Mouse (Mus musculus) liver, embryonic 16.5 days (tissue): ENCODE data around the gene Adamtsl5. TPM values are rescaled to one million over a fixed set of nuclear protein-coding genes. Genes with fewer than 3 reads are reported as not detected.
A peak's percentile ranks its signal among the peaks of the same experiment; 100 is the strongest.

Source experiments
- ATAC-seq: fragments of 200-750 bp; cut with Nextera tagmentation; 2 replicates; pipeline ENCODE4 v1.8.0; 2017; ENCODE audit warnings: low read depth, mild to moderate bottlenecking, moderate number of reproducible peaks, moderate library complexity
- H3K27ac ChIP-seq: fragments of 300-500 bp; sonication (generic); 2 replicates; pipeline ENCODE4 v1.5.1; 2014; ENCODE audit warnings: mild to moderate bottlenecking, low read length
- H3K27me3 ChIP-seq: fragments of 300-500 bp; sonication (generic); 2 replicates; pipeline ENCODE4 v1.6.1; 2014; ENCODE audit warnings: low read depth, low read length, mixed read lengths; ENCODE audit not compliant: control insufficient read depth, insufficient read depth
- H3K36me3 ChIP-seq: fragments of 300-500 bp; sonication (generic); 2 replicates; pipeline ENCODE4 v1.6.1; 2014; ENCODE audit warnings: mild to moderate bottlenecking; ENCODE audit not compliant: control insufficient read depth, insufficient read depth
- H3K4me1 ChIP-seq: fragments of 300-500 bp; sonication (generic); 2 replicates; pipeline ENCODE4 v1.6.1; 2014; ENCODE audit warnings: low read depth, low read length, mixed read lengths; ENCODE audit not compliant: control insufficient read depth
- H3K4me2 ChIP-seq: fragments of 300-500 bp; sonication (generic); 2 replicates; pipeline ENCODE4 v1.6.1; 2014; ENCODE audit warnings: low read depth, low read length, mixed read lengths
- H3K4me3 ChIP-seq: fragments of 300-500 bp; sonication (generic); 2 replicates; pipeline ENCODE4 v1.5.1; 2014; ENCODE audit warnings: low read depth, mild to moderate bottlenecking, low read length
- H3K9ac ChIP-seq: fragments of 300-500 bp; sonication (generic); 2 replicates; pipeline ENCODE4 v1.6.1; 2014; ENCODE audit warnings: low read depth, low read length
- H3K9me3 ChIP-seq: fragments of 300-500 bp; sonication (generic); replicated peaks from 2 replicates; pipeline ENCODE4 v1.6.1; 2016; ENCODE audit warnings: low read length; ENCODE audit not compliant: control insufficient read depth
- WGBS: fragments of 180-500 bp; shearing (Covaris S2); extraction: QIAGEN DNeasy Blood & Tissue Kit; methylation state at CpG from one replicate; pipeline ENCODE4 v1.1.7; 2014; ENCODE audit not compliant: insufficient replicate concordance; 5-methylcytosine and 5-hydroxymethylcytosine counted together
- polyA plus RNA-seq: library from polyadenylated mRNA; unstranded; fragments of >200 nt; fragmentation: Nextera tagmentation; extraction: Ambion mirVana; gene quantifications from 2 replicates; pipeline ENCODE4 v1.2.1, GENCODE M21; 2015

Gene Adamtsl5
- polyA plus RNA-seq, 1 experiment from 2014 or later: 2.2 TPM

DNA sequence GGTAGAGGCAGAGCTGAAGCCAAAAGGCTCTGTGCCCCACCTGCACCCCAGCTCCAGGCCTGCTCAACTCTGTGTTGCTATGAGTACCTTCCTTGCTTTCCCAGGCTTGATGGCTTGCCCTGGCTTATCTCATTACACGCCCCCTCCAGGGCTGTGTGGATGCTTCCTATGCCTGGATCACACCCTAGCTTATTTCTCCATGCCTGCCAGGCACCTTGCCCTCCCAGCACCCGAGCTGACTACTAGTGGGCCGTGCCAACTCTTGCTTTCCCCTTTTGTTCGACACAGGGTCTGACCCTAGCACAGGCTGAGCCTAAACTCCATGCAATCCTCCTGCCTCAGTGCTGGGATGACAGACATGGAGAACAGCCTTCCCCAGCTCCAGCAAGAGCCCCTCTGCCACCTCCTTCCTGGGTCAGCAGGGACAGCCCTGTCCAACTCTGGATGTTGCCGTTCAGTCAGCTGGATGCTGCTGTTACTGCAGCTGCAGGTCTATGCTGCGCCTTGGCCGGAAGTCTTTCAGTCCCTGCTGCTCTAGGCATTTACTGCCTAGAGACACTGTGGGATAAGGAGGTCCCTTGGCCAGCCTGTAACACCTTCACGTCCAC lies 50.6 kb downstream of the Adamtsl5 start:
- Histone ChIP-seq H3K27me3 (peaks cover 63% of the 10 kb centered on the region), H3K4me2 (no peak overlapping the region), H3K4me1 (peaks cover 32% of the 10 kb centered on the region), H3K9me3 (no peaks in the 10 kb centered on the region), H3K9ac (no peak overlapping the region), H3K36me3 (peaks cover 11% of the 10 kb centered on the region), H3K4me3 (no peak overlapping the region), H3K27ac (no peak overlapping the region)
- no peak for ATAC-seq
- 41% methylated on average over 8 of the region's 8 CpGs for WGBS

DNA sequence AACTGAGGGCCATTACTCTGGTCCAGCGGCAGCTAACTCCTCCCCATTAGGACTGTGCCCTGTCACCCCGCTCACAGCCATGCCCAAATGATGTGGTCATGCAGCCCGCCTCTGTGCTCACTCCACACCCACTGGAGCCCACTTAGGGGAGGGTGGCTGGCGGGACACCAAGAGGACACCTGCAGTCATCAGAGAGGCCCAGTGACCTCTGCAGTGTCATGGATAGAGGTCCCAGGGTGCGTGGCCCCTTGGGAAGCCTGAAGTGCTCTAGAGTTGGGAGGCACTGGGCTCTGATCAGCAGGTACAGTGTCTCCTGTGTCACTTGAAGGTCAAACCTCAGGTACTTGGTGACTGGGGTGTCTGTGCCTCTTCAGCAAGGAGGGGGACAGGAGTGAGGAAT lies 51.4 kb downstream of the Adamtsl5 start:
- WGBS: 63% methylated on average over 5 of the region's 5 CpGs
- H3K27ac ChIP-seq: no peak overlapping the region
- no peak overlapping the region for H3K4me2 ChIP-seq
- no peak overlapping the region for H3K9ac ChIP-seq
- H3K4me3 ChIP-seq: no peak overlapping the region
- H3K4me1 ChIP-seq: peaks cover 33% of the 10 kb centered on the region
- ATAC-seq: no peak
- peaks cover 11% of the 10 kb centered on the region for H3K36me3 ChIP-seq
- no peaks in the 10 kb centered on the region for H3K9me3 ChIP-seq
- peaks cover 56% of the 10 kb centered on the region for H3K27me3 ChIP-seq

DNA sequence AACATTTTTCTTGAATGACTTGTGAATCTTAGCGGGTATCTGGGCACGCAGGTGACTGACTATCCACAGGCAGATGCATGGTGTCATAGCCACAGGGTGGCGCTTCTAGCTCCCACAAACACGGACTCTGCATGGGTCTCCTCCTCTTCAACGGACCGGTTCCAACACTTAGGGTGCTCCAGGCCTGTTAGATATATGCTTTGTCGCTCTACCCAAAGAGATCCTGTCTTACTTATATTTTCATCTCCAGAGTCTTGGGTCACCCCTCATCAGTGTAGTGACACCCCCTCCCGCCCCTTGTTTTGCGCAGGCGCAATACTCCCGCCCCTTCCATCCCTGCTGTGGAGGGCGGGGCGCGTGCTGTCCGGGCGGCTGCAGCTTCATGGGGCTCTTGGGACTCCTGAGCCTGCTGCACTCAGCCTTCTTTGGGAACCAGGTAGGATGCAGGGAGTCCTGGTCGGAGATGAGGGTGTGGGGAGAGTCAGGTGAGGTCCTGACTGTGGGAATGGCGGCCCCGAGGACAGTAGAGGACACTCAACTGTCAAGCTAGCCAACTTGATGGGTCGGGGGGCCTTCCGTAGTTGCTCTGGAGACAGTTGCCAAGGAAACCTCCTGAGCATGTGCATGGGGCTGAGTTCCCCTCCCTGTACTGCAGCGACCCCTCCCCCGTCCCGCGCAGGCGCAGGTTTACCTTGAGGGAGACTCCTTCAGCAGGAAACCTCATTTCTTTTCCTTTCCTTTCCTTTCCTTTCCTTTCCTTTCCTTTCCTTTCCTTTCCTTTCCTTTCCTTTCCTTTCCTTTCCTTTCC lies 52.4 kb downstream of the Adamtsl5 start, which contains the start of gene Apc2:
TSS of gene Apc2 (plus strand) at position 360 of the 808 bp plus-strand sequence.
- peaks cover 33% of the 10 kb centered on the region for H3K4me1 ChIP-seq
- peak; percentile 19; the same call in 1 of the 2 replicates for ATAC-seq
- H3K4me3 ChIP-seq: peak within 1 kb of the TSS; percentile 37
- H3K9me3 ChIP-seq: no peaks in the 10 kb centered on the region
- H3K27me3 ChIP-seq: peaks cover 46% of the 10 kb centered on the region
- H3K27ac ChIP-seq: no peak within 1 kb of the TSS
- H3K9ac ChIP-seq: 0 out of 2 replicates have a peak within 1 kb of the TSS, but pooled peaks have one; percentile 5
- peak within 1 kb of the TSS; percentile 49 for H3K4me2 ChIP-seq
- H3K36me3 ChIP-seq: peaks cover 11% of the 10 kb centered on the region
- 9% methylated on average over 26 of the region's 26 CpGs for WGBS

DNA sequence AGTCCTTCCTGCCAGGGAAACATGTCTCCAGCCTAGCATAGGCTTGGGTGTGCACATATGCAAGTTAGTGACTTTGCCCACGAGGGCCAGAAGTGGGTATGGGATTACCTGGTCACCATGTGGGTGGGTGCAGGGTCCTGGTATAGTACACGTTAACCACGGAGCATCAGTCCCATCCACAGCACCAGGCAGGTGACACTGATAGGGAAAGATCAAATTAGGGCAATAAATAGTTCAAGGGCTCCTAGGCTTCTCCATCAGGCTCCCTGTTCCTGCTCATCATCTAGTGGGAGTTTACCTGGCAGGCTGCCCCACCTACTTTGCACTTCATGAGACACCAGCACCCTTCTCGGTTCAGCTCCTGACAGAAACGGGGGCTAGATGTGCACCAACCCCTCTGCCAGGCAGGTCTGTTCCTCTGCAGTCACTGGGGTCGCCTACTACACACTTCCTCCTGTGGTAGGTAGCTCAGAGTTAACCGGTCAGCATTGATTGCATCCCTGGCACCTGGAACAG lies 53.4 kb downstream of the Adamtsl5 start:
- peaks cover 11% of the 10 kb centered on the region for H3K36me3 ChIP-seq
- H3K4me1 ChIP-seq: peaks cover 33% of the 10 kb centered on the region
- no peak overlapping the region for H3K9ac ChIP-seq
- no peak for ATAC-seq
- no peak overlapping the region for H3K4me2 ChIP-seq
- peaks cover 36% of the 10 kb centered on the region for H3K27me3 ChIP-seq
- H3K9me3 ChIP-seq: no peaks in the 10 kb centered on the region
- 31% methylated on average over 7 of the region's 7 CpGs for WGBS
- no peak overlapping the region for H3K4me3 ChIP-seq
- no peak overlapping the region for H3K27ac ChIP-seq

- Histone ChIP-seq H3K36me3 (peaks cover 11% of the 10 kb centered on the region), H3K27me3 (peaks cover 31% of the 10 kb centered on the region), H3K4me3 (no peak overlapping the region), H3K9ac (no peak overlapping the region), H3K4me2 (no peak overlapping the region), H3K27ac (no peak overlapping the region), H3K4me1 (peaks cover 33% of the 10 kb centered on the region), H3K9me3 (no peaks in the 10 kb centered on the region)
- 78% methylated on average over 4 of the region's 4 CpGs for WGBS
- no peak for ATAC-seq
Measured at GRCm38 (mm10) chr10:80294311-80294710, 53.9 kb downstream of the Adamtsl5 start.

- Histone ChIP-seq H3K9me3 (no peaks in the 10 kb centered on the region), H3K9ac (peak overlapping the region; percentile 87), H3K27ac (peak overlapping the region; percentile 76; the same call in 1 of the 2 replicates), H3K4me3 (peak overlapping the region; percentile 82), H3K4me1 (peaks cover 33% of the 10 kb centered on the region), H3K4me2 (peak overlapping the region; percentile 81), H3K27me3 (peaks cover 21% of the 10 kb centered on the region), H3K36me3 (peaks cover 12% of the 10 kb centered on the region)
- ATAC-seq: no peak
- WGBS: 8% methylated on average over 14 of the region's 14 CpGs
Measured at GRCm38 (mm10) chr10:80293325-80293724, 54.9 kb downstream of the Adamtsl5 start.

DNA sequence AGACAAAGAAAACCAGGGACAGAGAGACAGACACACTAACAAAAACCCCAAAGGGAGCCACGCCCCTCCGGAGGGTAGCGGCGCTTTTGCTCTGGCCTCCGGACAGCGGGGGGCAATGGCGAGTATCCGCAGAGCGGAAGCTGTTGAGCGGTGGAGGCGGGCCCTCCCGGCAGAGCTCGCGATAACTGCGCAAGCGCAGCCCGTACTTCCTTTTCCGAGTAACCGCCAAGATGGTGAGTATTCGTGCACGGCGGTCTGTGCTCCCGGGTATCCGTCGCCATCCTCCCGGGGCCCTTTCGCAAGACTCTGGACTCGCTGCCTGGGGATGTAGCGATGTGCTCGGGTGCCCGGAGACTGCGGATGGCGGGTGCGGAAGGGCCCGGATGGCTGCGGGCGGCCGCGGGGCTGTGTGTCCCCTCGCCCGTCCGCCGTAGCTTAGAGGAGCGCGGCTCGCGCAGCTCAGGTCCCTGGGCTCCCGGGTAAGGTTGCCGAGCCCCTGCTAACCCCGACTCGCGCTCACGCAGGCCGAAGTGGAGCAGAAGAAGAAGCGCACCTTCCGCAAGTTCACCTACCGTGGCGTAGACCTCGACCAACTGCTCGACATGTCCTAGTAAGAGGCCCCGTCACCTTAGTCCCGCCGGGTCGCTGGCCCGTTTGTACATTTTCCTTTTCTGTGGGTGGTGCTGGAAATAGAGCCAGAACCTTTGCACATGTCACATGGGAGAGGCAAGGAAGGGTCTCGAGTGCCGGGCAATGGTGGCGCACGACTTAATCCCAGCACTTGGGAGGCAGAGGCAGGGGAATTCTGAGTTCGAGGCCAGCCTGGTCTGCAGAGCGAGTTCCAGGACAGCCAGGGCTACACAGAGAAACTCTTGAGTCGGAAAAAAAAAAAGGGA lies 55.7 kb downstream of the Adamtsl5 start, which contains the start of gene Rps15:
TSS of gene Rps15 (plus strand) at position 203 of the 896 bp plus-strand sequence.
- Histone ChIP-seq H3K27me3 (peaks cover 13% of the 10 kb centered on the region), H3K4me1 (peaks cover 33% of the 10 kb centered on the region), H3K4me3 (peak within 1 kb of the TSS; percentile 82), H3K36me3 (peaks cover 19% of the 10 kb centered on the region), H3K27ac (peak within 1 kb of the TSS; percentile 76), H3K4me2 (peak within 1 kb of the TSS; percentile 81), H3K9ac (peak within 1 kb of the TSS; percentile 87), H3K9me3 (no peaks in the 10 kb centered on the region)
- WGBS: under 1% methylated on average over 72 of the region's 72 CpGs
- ATAC-seq: peak; percentile 90
